Mouse (Mus musculus) intestine, embryonic 15.5 days (tissue): ENCODE measurements at regions not wholly inside any gene's neighbourhood (a gene's known extent, or its start where the extent isn't known, plus 50 kb on each side); places are given as distances from the start of the nearest gene placed in this dataset.
A peak's percentile ranks its signal among the peaks of the same experiment; 100 is the strongest.

Experiments used
- ATAC-seq: fragments of 200-750 bp; cut with Nextera tagmentation; 2 replicates; pipeline ENCODE4 v1.8.0; 2017; ENCODE audit warnings: moderate TSS enrichment, moderate library complexity
- H3K27ac ChIP-seq: fragments of 300-500 bp; sonication (generic); 2 replicates; pipeline ENCODE4 v1.5.1; 2015; ENCODE audit warnings: mild to moderate bottlenecking, inconsistent platforms
- H3K27me3 ChIP-seq: fragments of 300-500 bp; sonication (generic); replicated peaks from 2 replicates; pipeline ENCODE4 v1.6.1; 2015; ENCODE audit warnings: inconsistent platforms
- H3K36me3 ChIP-seq: fragments of 300-500 bp; sonication (generic); 2 replicates; pipeline ENCODE4 v1.6.1; 2015; ENCODE audit warnings: inconsistent platforms
- H3K4me1 ChIP-seq: fragments of 300-500 bp; sonication (generic); replicated peaks from 2 replicates; pipeline ENCODE4 v1.6.1; 2015; ENCODE audit warnings: inconsistent platforms
- H3K4me2 ChIP-seq: fragments of 300-500 bp; sonication (generic); replicated peaks from 2 replicates; pipeline ENCODE4 v1.6.1; 2015; ENCODE audit warnings: mild to moderate bottlenecking, inconsistent platforms
- H3K4me3 ChIP-seq: fragments of 300-500 bp; sonication (generic); replicated peaks from 2 replicates; pipeline ENCODE4 v1.5.1; 2015; ENCODE audit warnings: inconsistent platforms
- H3K9ac ChIP-seq: fragments of 300-500 bp; sonication (generic); 2 replicates; pipeline ENCODE4 v1.6.1; 2015; ENCODE audit warnings: inconsistent platforms
- H3K9me3 ChIP-seq: fragments of 300-500 bp; sonication (generic); 2 replicates; pipeline ENCODE4 v1.6.1; 2016; ENCODE audit warnings: inconsistent platforms
- WGBS: fragments of 180-500 bp; shearing (Covaris S2); methylation state at CpG from one replicate; pipeline ENCODE4 v1.1.7; 2015; 5-methylcytosine and 5-hydroxymethylcytosine counted together

- Histone ChIP-seq H3K9ac (no peak overlapping the region), H3K27me3 (no peaks in the 10 kb centered on the region), H3K27ac (no peak overlapping the region), H3K9me3 (no peaks in the 10 kb centered on the region), H3K4me2 (no peak overlapping the region), H3K4me1 (no peaks in the 10 kb centered on the region), H3K36me3 (no peaks in the 10 kb centered on the region), H3K4me3 (no peak overlapping the region)
- no peak for ATAC-seq
- 60% methylated on average over 5 of the region's 5 CpGs for WGBS
These were observed 438.7 kb downstream of the Hace1 start for GRCm38 (mm10) chr10:46016295-46016694.

- 71% methylated on average over 6 of the region's 6 CpGs for WGBS
- no peak for ATAC-seq
- H3K36me3 ChIP-seq, result no peaks in the 10 kb centered on the region
These were observed 468.0 kb downstream of the Hace1 start for GRCm38 (mm10) chr10:46045474-46046093.

GRCm38 (mm10) chr10:46046094-46046749 is 468.6 kb downstream of the Hace1 start:
- Histone ChIP-seq H3K27me3 (no peaks in the 10 kb centered on the region), H3K9ac (no peak overlapping the region), H3K4me3 (no peak overlapping the region), H3K4me2 (no peak overlapping the region), H3K9me3 (no peaks in the 10 kb centered on the region), H3K36me3 (no peaks in the 10 kb centered on the region), H3K4me1 (no peaks in the 10 kb centered on the region), H3K27ac (no peak overlapping the region)
- no peak for ATAC-seq

More at GRCm38 (mm10) chr10:46045474-46046093, 468.0 kb downstream of the Hace1 start:
- Histone ChIP-seq H3K9ac (no peak overlapping the region), H3K9me3 (no peaks in the 10 kb centered on the region), H3K27me3 (no peaks in the 10 kb centered on the region), H3K27ac (no peak overlapping the region), H3K4me1 (no peaks in the 10 kb centered on the region), H3K4me3 (no peak overlapping the region), H3K4me2 (no peak overlapping the region)

GRCm38 (mm10) chr10:46046890-46047414 is 469.3 kb downstream of the Hace1 start:
- no peak overlapping the region for H3K27ac ChIP-seq
- H3K9ac ChIP-seq, result no peak overlapping the region
- WGBS, result 58% methylated on average over 8 of the region's 8 CpGs
- no peaks in the 10 kb centered on the region for H3K36me3 ChIP-seq
- no peaks in the 10 kb centered on the region for H3K9me3 ChIP-seq
- no peak overlapping the region for H3K4me2 ChIP-seq
- no peak overlapping the region for H3K4me3 ChIP-seq
- H3K27me3 ChIP-seq, result no peaks in the 10 kb centered on the region
- ATAC-seq, result no peak
- H3K4me1 ChIP-seq, result no peaks in the 10 kb centered on the region

GRCm38 (mm10) chr10:46047591-46047990 is 470.0 kb downstream of the Hace1 start:
- WGBS, result 65% methylated on average over 4 of the region's 4 CpGs
- Histone ChIP-seq H3K36me3 (no peaks in the 10 kb centered on the region), H3K9ac (no peak overlapping the region), H3K4me3 (no peak overlapping the region), H3K27me3 (no peaks in the 10 kb centered on the region), H3K4me2 (no peak overlapping the region), H3K4me1 (no peaks in the 10 kb centered on the region), H3K9me3 (no peaks in the 10 kb centered on the region), H3K27ac (no peak overlapping the region)
- no peak for ATAC-seq

GRCm38 (mm10) chr10:46057362-46058198 is 480.0 kb downstream of the Hace1 start:
- no peaks in the 10 kb centered on the region for H3K4me1 ChIP-seq
- H3K9ac ChIP-seq, result no peak overlapping the region
- no peak overlapping the region for H3K4me2 ChIP-seq
- peak; percentile 51; the same call in 1 of the 2 replicates for ATAC-seq
- no peaks in the 10 kb centered on the region for H3K27me3 ChIP-seq
- H3K27ac ChIP-seq, result no peak overlapping the region
- WGBS, result 33% methylated on average over 14 of the region's 14 CpGs
- H3K9me3 ChIP-seq, result no peaks in the 10 kb centered on the region
- no peak overlapping the region for H3K4me3 ChIP-seq
- no peaks in the 10 kb centered on the region for H3K36me3 ChIP-seq

- H3K9ac ChIP-seq, result no peak overlapping the region
- no peaks in the 10 kb centered on the region for H3K4me1 ChIP-seq
- no peak overlapping the region for H3K4me2 ChIP-seq
- ATAC-seq, result no peak
- H3K4me3 ChIP-seq, result no peak overlapping the region
- no peak overlapping the region for H3K27ac ChIP-seq
- WGBS, result 70% methylated on average over 5 of the region's 5 CpGs
- no peaks in the 10 kb centered on the region for H3K9me3 ChIP-seq
- H3K27me3 ChIP-seq, result no peaks in the 10 kb centered on the region
- H3K36me3 ChIP-seq, result no peaks in the 10 kb centered on the region
These were observed 480.5 kb downstream of the Hace1 start for GRCm38 (mm10) chr10:46058199-46058472.

- no peak overlapping the region for H3K4me3 ChIP-seq
- no peak overlapping the region for H3K27ac ChIP-seq
- no peaks in the 10 kb centered on the region for H3K9me3 ChIP-seq
- no peak for ATAC-seq
- 85% methylated on average over 3 of the region's 3 CpGs for WGBS
- H3K27me3 ChIP-seq, result no peaks in the 10 kb centered on the region
- H3K9ac ChIP-seq, result no peak overlapping the region
- H3K4me1 ChIP-seq, result no peaks in the 10 kb centered on the region
- H3K4me2 ChIP-seq, result no peak overlapping the region
- no peaks in the 10 kb centered on the region for H3K36me3 ChIP-seq
These were observed 481.7 kb downstream of the Hace1 start for GRCm38 (mm10) chr10:46059285-46059684.

- Histone ChIP-seq H3K9me3 (no peaks in the 10 kb centered on the region), H3K9ac (no peak overlapping the region), H3K36me3 (no peaks in the 10 kb centered on the region), H3K4me2 (no peak overlapping the region), H3K4me1 (no peaks in the 10 kb centered on the region), H3K27me3 (no peaks in the 10 kb centered on the region), H3K4me3 (no peak overlapping the region), H3K27ac (no peak overlapping the region)
- ATAC-seq, result no peak
- WGBS, result 90% methylated on average over 4 of the region's 4 CpGs
These were observed 486.2 kb downstream of the Hace1 start for GRCm38 (mm10) chr10:46063831-46064230.

- WGBS, result 79% methylated on average over 3 of the region's 3 CpGs
- no peak overlapping the region for H3K9ac ChIP-seq
- no peaks in the 10 kb centered on the region for H3K4me1 ChIP-seq
- H3K9me3 ChIP-seq, result no peaks in the 10 kb centered on the region
- H3K27me3 ChIP-seq, result no peaks in the 10 kb centered on the region
- no peak overlapping the region for H3K27ac ChIP-seq
- H3K36me3 ChIP-seq, result no peaks in the 10 kb centered on the region
- no peak overlapping the region for H3K4me2 ChIP-seq
- no peak for ATAC-seq
- no peak overlapping the region for H3K4me3 ChIP-seq
These were observed 493.1 kb downstream of the Hace1 start for GRCm38 (mm10) chr10:46070766-46071165.

- no peak for ATAC-seq
- H3K27me3 ChIP-seq, result no peaks in the 10 kb centered on the region
- no peak overlapping the region for H3K4me3 ChIP-seq
- no peak overlapping the region for H3K9ac ChIP-seq
- no peak overlapping the region for H3K27ac ChIP-seq
- H3K36me3 ChIP-seq, result no peaks in the 10 kb centered on the region
- H3K9me3 ChIP-seq, result no peaks in the 10 kb centered on the region
- no peak overlapping the region for H3K4me2 ChIP-seq
- 47% methylated on average over 8 of the region's 8 CpGs for WGBS
- H3K4me1 ChIP-seq, result no peaks in the 10 kb centered on the region
These were observed 493.6 kb downstream of the Hace1 start for GRCm38 (mm10) chr10:46071220-46071619.

GRCm38 (mm10) chr10:46071810-46072549 is 494.4 kb downstream of the Hace1 start:
- no peak overlapping the region for H3K27ac ChIP-seq
- H3K9ac ChIP-seq, result no peak overlapping the region
- no peak overlapping the region for H3K4me2 ChIP-seq
- no peaks in the 10 kb centered on the region for H3K27me3 ChIP-seq
- no peaks in the 10 kb centered on the region for H3K9me3 ChIP-seq
- WGBS, result 74% methylated on average over 12 of the region's 12 CpGs
- no peak for ATAC-seq
- no peaks in the 10 kb centered on the region for H3K36me3 ChIP-seq
- no peak overlapping the region for H3K4me3 ChIP-seq
- no peaks in the 10 kb centered on the region for H3K4me1 ChIP-seq
